Mouse (Mus musculus): ENCODE measurements around the gene Pacs2.
A peak's percentile ranks its signal among the peaks of the same experiment; 100 is the strongest.

Gene Pacs2

GRCm38 (mm10) chr12:113013604-113014558, at the start of gene Pacs2:
TSS of gene Pacs2 (plus strand) at chr12:113014508.
- peak; percentile 94 to 95 for DNase-seq (ENCODE audit: low spot score in 2 of 2)

GRCm38 (mm10) chr12:112965783-112966182, 48.5 kb upstream of the Pacs2 start:
- no peak for DNase-seq (ENCODE audit: low spot score in 2 of 2)

- DNase-seq (ENCODE audit: low spot score in 2 of 2) = no peak
Measured at GRCm38 (mm10) chr12:112968943-112969342, 45.4 kb upstream of the Pacs2 start.

GRCm38 (mm10) chr12:112969616-112970015, 44.7 kb upstream of the Pacs2 start:
- no peak for DNase-seq (ENCODE audit: low spot score in 2 of 2)

DNA sequence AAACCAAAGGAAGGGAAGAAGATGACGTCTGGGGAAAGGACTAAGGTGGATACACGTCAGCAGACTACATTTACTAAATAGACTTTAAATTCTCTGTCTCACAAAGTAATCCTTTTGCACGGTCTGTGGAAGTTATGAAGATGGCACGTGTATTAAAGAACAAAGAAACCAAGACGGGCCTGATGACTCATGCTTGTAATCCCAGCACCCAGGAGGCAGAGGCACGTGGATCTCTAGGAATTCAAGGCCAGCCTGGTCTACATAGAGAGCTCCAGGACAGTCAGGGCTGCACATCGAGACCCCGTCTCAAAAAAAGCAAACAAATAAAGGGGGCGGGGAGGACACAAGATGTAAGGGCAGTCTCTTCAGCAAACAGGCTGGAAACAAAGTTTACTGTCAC, 39.6 kb upstream of the Pacs2 start:
- DNase-seq (ENCODE audit: low spot score in 2 of 2) = no peak

GRCm38 (mm10) chr12:112976371-112977073, 37.8 kb upstream of the Pacs2 start, which contains the start of gene Btbd6:
TSS of gene Btbd6 (plus strand) at chr12:112976482.
- peak; percentile 82 to 86 for DNase-seq (ENCODE audit: low spot score in 2 of 2)

DNA sequence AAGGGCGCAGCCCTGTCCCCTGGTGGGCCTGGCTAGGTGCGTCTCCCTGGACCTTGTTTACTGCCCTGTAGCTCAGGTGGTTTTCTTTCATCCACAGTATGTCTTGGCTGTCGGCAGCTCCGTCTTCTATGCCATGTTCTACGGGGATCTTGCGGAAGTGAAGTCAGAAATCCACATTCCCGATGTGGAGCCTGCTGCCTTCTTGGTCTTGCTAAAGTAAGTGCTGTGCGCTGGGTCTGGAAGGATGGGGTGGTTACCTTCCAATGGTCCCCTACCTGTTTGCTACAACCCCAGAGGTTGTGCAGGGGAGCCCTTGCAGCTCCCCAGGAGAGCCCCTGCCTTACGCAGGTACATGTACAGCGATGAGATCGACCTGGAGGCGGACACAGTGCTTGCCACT, 37.2 kb upstream of the Pacs2 start:
- no peak for DNase-seq (ENCODE audit: low spot score in 2 of 2)

GRCm38 (mm10) chr12:112982031-112982430, 32.3 kb upstream of the Pacs2 start:
- DNase-seq (ENCODE audit: low spot score in 2 of 2) = no peak

GRCm38 (mm10) chr12:112985346-112985745, 29.0 kb upstream of the Pacs2 start:
- no peak for DNase-seq (ENCODE audit: low spot score in 2 of 2)

GRCm38 (mm10) chr12:112987877-112988276, 26.4 kb upstream of the Pacs2 start:
- DNase-seq (ENCODE audit: low spot score in 2 of 2) = no peak

DNA sequence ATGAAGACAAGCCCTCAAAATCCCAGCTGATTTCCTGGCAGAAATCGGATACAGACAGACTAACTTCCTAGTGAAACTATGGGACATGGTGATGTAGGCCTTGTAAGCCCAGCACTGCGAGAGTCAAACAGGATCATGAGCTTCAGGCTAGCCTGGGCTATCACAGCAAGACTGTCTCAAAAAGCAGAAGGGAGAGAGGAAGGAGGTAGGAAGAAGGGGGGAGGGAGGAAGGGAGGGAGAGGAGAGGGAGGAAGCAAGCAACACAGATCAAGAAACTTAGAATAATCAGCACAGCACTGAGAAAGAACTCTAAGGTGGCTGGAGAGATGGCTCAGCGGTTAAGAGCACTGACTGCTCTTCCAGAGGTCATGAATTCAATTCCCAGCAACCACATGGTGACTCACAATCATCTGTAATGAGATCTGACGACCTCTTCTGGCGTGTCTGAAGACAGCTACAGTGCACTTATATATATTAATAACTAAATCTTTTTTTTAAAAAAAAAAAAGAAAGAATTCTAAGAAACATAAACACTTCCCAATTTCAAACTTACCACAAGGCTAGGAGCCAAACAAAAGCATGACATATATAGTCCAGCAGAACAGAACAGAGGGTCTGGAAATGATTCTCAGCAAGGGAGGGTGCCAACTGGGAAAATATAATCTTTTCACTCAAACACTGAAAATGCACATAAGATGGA, 23.5 kb upstream of the Pacs2 start:
- DNase-seq (ENCODE audit: low spot score in 2 of 2) = no peak

DNA sequence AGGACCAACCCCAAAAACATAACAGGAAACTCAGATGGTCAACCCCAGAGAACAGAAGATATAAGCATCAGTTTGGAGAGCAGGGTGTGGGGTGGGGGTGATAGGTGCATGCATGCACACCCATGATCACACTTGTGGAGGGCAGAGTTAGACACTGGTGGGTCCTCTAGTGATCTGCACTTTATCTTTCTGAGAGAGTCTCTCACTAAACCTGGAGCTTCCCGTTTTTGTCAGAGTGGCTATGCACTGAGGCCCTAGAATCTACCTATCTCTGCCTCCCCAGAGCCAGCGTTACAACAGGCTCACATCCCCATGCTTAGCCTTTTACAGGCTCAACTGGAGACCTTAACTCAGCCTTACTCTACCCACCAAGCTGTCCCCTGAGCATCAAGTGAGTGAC, 22.9 kb upstream of the Pacs2 start:
- DNase-seq (ENCODE audit: low spot score in 2 of 2) = no peak

DNA sequence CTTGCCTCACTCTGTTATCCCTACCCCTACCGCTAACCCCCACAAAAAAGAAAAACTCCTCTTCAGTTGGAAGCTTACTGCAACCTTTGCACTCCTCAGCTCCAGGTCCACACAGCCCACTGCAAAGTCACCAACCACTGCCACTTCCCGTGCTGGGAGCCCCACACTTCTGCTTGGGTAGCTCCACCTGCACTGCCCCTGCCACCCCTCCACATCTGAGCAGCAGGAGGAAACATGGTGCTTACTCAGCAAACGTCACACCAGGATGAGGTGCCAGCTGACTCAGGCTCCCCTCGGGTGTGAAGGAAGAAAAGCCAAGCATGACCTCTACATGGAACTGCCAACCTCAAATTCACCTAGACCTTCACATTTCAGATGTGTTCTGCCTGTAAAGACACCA, 20.2 kb upstream of the Pacs2 start:
- no peak for DNase-seq (ENCODE audit: low spot score in 2 of 2)

GRCm38 (mm10) chr12:112999569-113000293, 14.6 kb upstream of the Pacs2 start:
- peak in 1 of 2 experiments; percentile 65 for DNase-seq (ENCODE audit: low spot score in 2 of 2)

DNA sequence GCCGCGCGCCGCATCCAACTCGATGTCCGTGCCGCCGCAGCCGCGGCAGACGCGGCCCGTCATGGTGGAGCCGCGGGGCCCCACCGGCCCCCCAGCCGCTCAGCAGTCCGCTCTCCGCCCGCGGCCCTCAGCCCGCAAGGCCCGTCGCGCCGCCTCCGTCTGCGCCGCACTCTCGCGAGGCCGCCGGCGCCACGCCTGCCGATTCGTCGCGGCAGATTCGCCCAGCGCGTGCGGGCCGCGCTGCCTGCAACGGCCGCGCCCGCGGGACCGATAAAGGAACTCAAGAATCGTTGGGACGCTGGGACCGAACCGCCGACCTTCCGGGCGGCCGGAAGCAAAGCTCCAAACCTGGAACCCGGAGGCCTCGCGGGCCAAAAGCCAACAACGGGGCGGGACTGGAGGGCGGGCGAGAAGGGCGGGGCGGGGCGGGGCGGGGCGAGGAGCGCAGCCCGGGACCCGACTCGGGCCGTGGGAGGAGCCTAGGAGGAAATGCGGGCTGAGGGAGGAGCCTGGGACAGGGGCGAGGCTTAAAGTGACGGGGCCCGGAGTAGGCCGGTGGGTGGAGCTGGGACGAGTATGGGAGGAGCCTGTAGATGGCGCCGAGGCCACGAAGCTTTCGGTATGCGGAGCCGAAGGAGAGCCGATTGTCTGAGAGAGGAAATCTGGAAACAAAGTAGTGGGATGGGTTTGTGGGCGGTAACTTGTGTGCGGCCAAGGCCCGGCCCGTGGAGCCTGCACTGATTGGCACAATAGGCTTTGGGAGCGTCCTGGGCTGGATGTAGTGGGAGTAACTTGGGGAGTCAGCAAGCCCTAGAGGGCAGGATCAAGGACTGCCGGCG, 13.8 kb upstream of the Pacs2 start, which contains the start of gene Brf1:
TSS of gene Brf1 (minus strand) at position 411 of the 839 bp plus-strand sequence.
- peak; percentile 97 to 98 for DNase-seq (ENCODE audit: low spot score in 2 of 2)

DNA sequence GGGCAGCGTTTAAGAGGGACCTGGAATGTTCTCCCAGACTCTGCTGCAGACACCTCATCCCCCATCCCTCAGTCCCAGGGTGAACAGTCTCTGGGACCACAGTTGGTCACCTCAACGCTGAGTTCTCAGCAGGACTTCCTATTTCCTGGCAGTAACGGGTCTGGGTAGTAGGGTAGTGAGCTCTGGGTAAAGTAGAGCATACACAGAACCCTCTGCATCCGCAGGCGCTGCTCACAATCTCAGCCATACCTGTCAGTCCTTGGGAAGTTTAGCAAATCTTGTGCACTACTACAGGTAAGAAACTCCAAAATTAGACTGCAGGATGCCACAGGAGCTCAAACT, 13.2 kb upstream of the Pacs2 start:
- no peak for DNase-seq (ENCODE audit: low spot score in 2 of 2)

DNA sequence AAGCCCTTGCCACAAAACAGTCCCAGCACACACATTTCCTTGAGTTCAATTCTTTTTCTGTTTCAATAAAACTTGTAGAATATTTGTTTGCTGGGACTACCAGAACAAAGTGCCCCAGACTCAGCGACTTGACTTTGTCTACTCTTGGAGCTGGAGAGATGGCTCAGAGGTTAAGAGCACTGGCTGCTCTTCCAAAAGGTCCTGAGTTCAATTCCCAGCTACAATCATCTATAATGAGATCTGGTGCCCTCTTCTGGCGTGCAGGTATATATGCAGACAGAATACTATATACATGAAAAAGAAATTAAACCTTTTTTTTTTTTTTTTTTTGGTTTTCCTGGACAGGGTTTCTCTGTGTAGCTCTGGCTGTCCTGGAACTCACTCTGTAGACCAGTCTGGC, 11.6 kb upstream of the Pacs2 start:
- no peak for DNase-seq (ENCODE audit: low spot score in 2 of 2)

DNA sequence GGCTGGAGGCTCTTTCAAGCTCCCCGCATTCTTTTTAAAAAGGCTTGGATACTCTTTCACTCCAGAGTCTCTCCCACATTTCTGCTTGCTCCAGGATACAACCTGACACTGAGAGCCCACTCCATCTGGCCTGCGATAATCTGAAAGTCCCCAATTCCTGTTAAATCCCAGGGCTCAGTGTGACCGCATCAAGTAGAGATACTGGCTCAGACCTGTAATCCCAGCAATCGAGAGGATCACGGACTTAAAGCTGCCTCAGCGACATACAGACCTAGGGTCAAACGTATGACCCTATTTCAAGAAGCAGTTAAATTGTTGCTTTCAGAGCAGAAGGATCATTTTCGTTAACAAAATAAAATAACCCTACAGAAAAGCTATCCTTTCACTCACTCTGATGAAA, 10.3 kb upstream of the Pacs2 start:
- DNase-seq (ENCODE audit: low spot score in 2 of 2) = no peak

GRCm38 (mm10) chr12:113004993-113005392, 9.3 kb upstream of the Pacs2 start:
- DNase-seq (ENCODE audit: low spot score in 2 of 2) = peak in 1 of 2 experiments; percentile 44

- DNase-seq (ENCODE audit: low spot score in 2 of 2) = no peak
Measured at GRCm38 (mm10) chr12:113011702-113012360, 2.5 kb upstream of the Pacs2 start.

All from urinary bladder, postnatal 4 days (tissue).